In genomic region chr16:33967283-33967640, GRCm38 (mm10) we compare ENCODE assay signal across 8 mouse cellular contexts. TPM values are rescaled to one million over a fixed set of nuclear protein-coding genes. Genes with fewer than 3 reads are reported as not detected.
A peak's percentile ranks its signal among the peaks of the same experiment; 100 is the strongest.
DNase-seq lines count a peak whose midpoint lies in the region; ATAC-seq lines count a peak whose summit lies in the region.

No protein-coding gene starts in this region.

- no peak for DNase-seq in heart, postnatal 25 days (ENCODE audit: low spot score)
- peak; percentile 58 for DNase-seq in R1 (ENCODE audit: low read depth, low spot score)
- DNase-seq in hindbrain, embryonic 10.5 days (ENCODE audit: low spot score), result no peak
- peak; percentile 14 for DNase-seq in lung, postnatal 14 days
- DNase-seq in Muller cell, postnatal 12 days (ENCODE audit: inconsistent ontology term), result no peak
- no peak for DNase-seq in gastrocnemius, adult 8-10 months (ENCODE audit: low spot score in 2 of 2)
- no peak for DNase-seq in spleen, adult 12 weeks (ENCODE audit: low spot score)

- H3K9ac ChIP-seq in heart, embryonic 16.5 days (ENCODE audit: low read length), result peak overlapping the region; percentile 93

- H3K36me3 ChIP-seq in heart, embryonic 16.5 days (ENCODE audit: control insufficient read depth, insufficient read depth), result peaks cover 4% of the 10 kb centered on the region
- H3K36me3 ChIP-seq in hindbrain, embryonic 10.5 days, result peaks cover 24% of the 10 kb centered on the region

- peak overlapping the region; percentile 96 for H3K4me2 ChIP-seq in heart, embryonic 16.5 days (ENCODE audit: low read depth, low read length)

- no peaks in the 10 kb centered on the region for H3K27me3 ChIP-seq in heart, embryonic 16.5 days (ENCODE audit: control insufficient read depth, insufficient read depth, low read length)
- H3K27me3 ChIP-seq in hindbrain, embryonic 10.5 days (ENCODE audit: insufficient read depth, poor library complexity, severe bottlenecking), result no peaks in the 10 kb centered on the region

- ATAC-seq in heart, embryonic 16.5 days (replicated peaks; ENCODE audit: extremely low read depth, insufficient read depth, low FRiP score), result no peak

- 65% methylated on average over 2 of the region's 2 CpGs for WGBS in heart, embryonic 16.5 days
- 76% methylated on average over 2 of the region's 2 CpGs for WGBS in hindbrain, embryonic 10.5 days

- intact Hi-C loops in heart, postnatal 25 days (cut with DNase I), result no loop called here

- H3K4me1 ChIP-seq in heart, embryonic 16.5 days (ENCODE audit: control insufficient read depth, insufficient read depth, low read length), result peaks cover 10% of the 10 kb centered on the region
- peaks cover 28% of the 10 kb centered on the region for H3K4me1 ChIP-seq in hindbrain, embryonic 10.5 days (replicated peaks)

- H3K9me3 ChIP-seq in heart, embryonic 16.5 days (replicated peaks; ENCODE audit: control insufficient read depth, low read length), result no peaks in the 10 kb centered on the region
- H3K9me3 ChIP-seq in hindbrain, embryonic 10.5 days, result no peaks in the 10 kb centered on the region

- H3K4me3 ChIP-seq in heart, embryonic 16.5 days (ENCODE audit: low read length), result peak overlapping the region; percentile 98
- H3K4me3 ChIP-seq in hindbrain, embryonic 10.5 days, result peak overlapping the region; percentile 93

- peak overlapping the region; percentile 50; the same call in 1 of the 2 replicates for H3K27ac ChIP-seq in heart, embryonic 16.5 days (ENCODE audit: low read length)
- peak overlapping the region; percentile 93 for H3K27ac ChIP-seq in hindbrain, embryonic 10.5 days

RNA-seq across cellular contexts. Expression of gene Umps, which starts 0.4 kb away (rescaled TPM):
- polyA plus RNA-seq in heart, embryonic 16.5 days (2015; fragmentation: Nextera tagmentation; extraction: Ambion mirVana), result 29.4 and 30.7 TPM in 2 replicates
- total RNA-seq in heart, postnatal 25 days (2021), result 1 to 10 TPM; 9.0 to 9.2 TPM
- polyA plus RNA-seq in hindbrain, embryonic 10.5 days (2016; fragmentation: Nextera tagmentation; extraction: Ambion mirVana), result 63.8 and 87.1 TPM in 2 replicates
- 1 to 10 TPM; 6.1 to 7.2 (median 6.5) TPM for total RNA-seq in gastrocnemius, adult 8-10 months (2022)

Comparison
In these comparisons a context has a peak if more than half of its experiments do, and no peak if none do; other contexts are left out.
1. DNase-seq: peak in R1 (single experiment) and lung, postnatal 14 days (single experiment); none in heart, postnatal 25 days (single experiment), hindbrain, embryonic 10.5 days (single experiment), Muller cell, postnatal 12 days (single experiment), gastrocnemius, adult 8-10 months (0 of 2) and spleen, adult 12 weeks (single experiment).